Mouse (Mus musculus): Measurements from ENCODE around the gene Hmgn2. TPM values are rescaled to one million over a fixed set of nuclear protein-coding genes. Genes with fewer than 3 reads are reported as not detected.

The Hmgn2 gene
- total and polyA plus RNA-seq, 3 experiments, result 157 to 195 (median 161) TPM

DNA sequence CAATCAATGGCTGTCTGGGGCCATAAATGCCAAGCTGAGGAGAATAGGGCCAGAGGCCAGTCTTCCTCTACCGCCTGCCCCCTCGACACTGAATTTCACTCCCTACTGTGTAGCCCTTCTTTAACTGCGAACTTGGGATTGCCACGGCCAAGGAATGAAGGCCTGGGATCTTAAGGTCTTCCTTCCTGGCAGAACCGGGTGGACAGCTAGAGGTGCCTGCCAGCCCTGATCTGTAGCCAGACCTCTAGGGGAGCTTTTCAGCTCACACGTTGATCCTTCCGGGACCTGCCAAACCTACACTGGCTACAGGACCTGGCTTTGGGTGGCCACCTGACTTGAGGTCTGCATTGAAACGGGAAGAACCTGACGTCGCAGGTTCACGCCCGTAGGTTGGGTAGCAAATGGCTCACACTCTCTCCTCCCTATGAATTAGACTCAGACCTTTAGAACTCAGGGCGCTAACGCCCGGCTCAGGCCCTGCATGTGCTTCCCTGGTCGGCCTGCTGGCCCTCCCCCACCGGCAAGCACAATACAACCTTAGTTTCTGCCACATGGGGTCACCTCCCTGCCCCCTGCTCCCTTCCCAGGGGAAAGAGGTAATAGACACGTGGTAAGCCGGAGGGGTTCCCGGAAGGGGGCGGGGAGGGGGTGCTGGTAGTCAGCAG is 48.9 kb upstream of the Hmgn2 start:
- no peaks in the 10 kb centered on the region for H3K79me2 ChIP-seq (replicated peaks; ENCODE audit: control insufficient read depth, extremely low read depth, insufficient read depth, poor library complexity, severe bottlenecking)
- peaks cover 15% of the 10 kb centered on the region for H3K9me3 ChIP-seq (replicated peaks; ENCODE audit: low read length)
- no peak overlapping the region for H3K9ac ChIP-seq (ENCODE audit: insufficient read depth, low read depth)
- TF ChIP-seq ETS1 (conservative IDR thresholded peaks at IDR 0.05; ENCODE audit: low read depth, low read length), result no peak
- no peak for TF ChIP-seq SMC3 (IDR thresholded peaks at IDR 0.05; ENCODE audit: low read depth, low read length)
- TF ChIP-seq BHLHE40 (IDR thresholded peaks at IDR 0.05; ENCODE audit: low read depth, low read length), result no peak
- TF ChIP-seq KAT2A (IDR thresholded peaks at IDR 0.05; ENCODE audit: insufficient replicate concordance, low read length), result no peak
- no peak for TF ChIP-seq CTCF (conservative IDR thresholded peaks at IDR 0.05 in 1 of 2, IDR thresholded peaks at IDR 0.05 in 1 of 2; ENCODE audit: low read depth in 2 of 2, low read length in 2 of 2)
- TF ChIP-seq NRF1 (IDR thresholded peaks at IDR 0.05; ENCODE audit: low read depth, low read length), result no peak
- no peak for TF ChIP-seq POLR2A (IDR thresholded peaks at IDR 0.05; ENCODE audit: low read depth, low read length)
- no peak for TF ChIP-seq CHD2 (IDR thresholded peaks at IDR 0.05; ENCODE audit: low read length)
- no peak for TF ChIP-seq PAX5 (IDR thresholded peaks at IDR 0.05; ENCODE audit: low read length)
- no peak for TF ChIP-seq E2F4 (IDR thresholded peaks at IDR 0.05; ENCODE audit: insufficient replicate concordance, low read depth, low read length)
- H3K27ac ChIP-seq (ENCODE audit: insufficient read depth, low read depth), result no peak overlapping the region
- no peak overlapping the region for H3K4me3 ChIP-seq (replicated peaks in 1 of 3; ENCODE audit: low read depth in 2 of 3, low read length in 2 of 3, poor library complexity in 1 of 3)
- H3K4me1 ChIP-seq (ENCODE audit: control insufficient read depth in 1 of 2, insufficient read depth in 2 of 2), result no peaks in the 10 kb centered on the region
- dilution Hi-C loops (cut with MboI; ENCODE audit: extremely low pct_ligation_motif_present, extremely low pct_unique_long_range_greater_than_20kb, low sequenced_read_pairs) (no loop called here), in situ Hi-C loops (cut with MboI; ENCODE audit: low pct_ligation_motif_present, low pct_unique_long_range_greater_than_20kb, low sequenced_read_pairs) (loop anchor here (10.0 kb wide), 1 partner anchor 57 kb away; no protein-coding TSS in a partner anchor)
- no peaks in the 10 kb centered on the region for H3K36me3 ChIP-seq (replicated peaks in 1 of 2; ENCODE audit: control insufficient read depth in 1 of 2, insufficient read depth in 1 of 2, low read length in 1 of 2)
- no peak for DNase-seq (ENCODE audit: extremely low read depth)
- H3K27me3 ChIP-seq (replicated peaks), result peaks cover 14% of the 10 kb centered on the region
- H3K4me2 ChIP-seq (ENCODE audit: insufficient read depth, low read depth, poor library complexity, severe bottlenecking), result no peak overlapping the region

DNA sequence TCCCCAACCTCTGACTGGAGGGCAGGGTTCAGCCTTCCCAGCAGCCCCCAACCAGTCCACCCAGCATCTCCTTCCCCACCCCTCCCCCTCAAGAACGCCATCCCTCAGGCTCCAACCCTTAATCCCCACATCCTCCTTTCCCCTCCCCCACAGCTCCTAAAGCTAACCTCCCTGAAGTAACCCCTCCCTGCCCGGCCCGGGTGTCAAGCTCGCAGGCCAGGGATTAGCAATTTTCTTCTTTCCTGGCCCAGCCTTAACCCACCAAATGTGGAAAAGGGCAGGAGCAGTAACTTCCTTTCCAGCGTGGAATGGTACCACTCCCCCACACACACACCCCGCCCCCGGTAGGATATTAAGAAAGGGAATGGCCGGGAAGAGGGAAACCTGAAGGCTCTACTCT is 48.3 kb upstream of the Hmgn2 start:
- no peak overlapping the region for H3K4me3 ChIP-seq (replicated peaks in 1 of 3; ENCODE audit: low read depth in 2 of 3, low read length in 2 of 3, poor library complexity in 1 of 3)
- H3K27ac ChIP-seq (ENCODE audit: insufficient read depth, low read depth), result no peak overlapping the region
- H3K36me3 ChIP-seq (replicated peaks in 1 of 2; ENCODE audit: control insufficient read depth in 1 of 2, insufficient read depth in 1 of 2, low read length in 1 of 2), result no peaks in the 10 kb centered on the region
- no peaks in the 10 kb centered on the region for H3K79me2 ChIP-seq (replicated peaks; ENCODE audit: control insufficient read depth, extremely low read depth, insufficient read depth, poor library complexity, severe bottlenecking)
- no peak for DNase-seq (ENCODE audit: extremely low read depth)
- dilution Hi-C loops (cut with MboI; ENCODE audit: extremely low pct_ligation_motif_present, extremely low pct_unique_long_range_greater_than_20kb, low sequenced_read_pairs) (no loop called here), in situ Hi-C loops (cut with MboI; ENCODE audit: low pct_ligation_motif_present, low pct_unique_long_range_greater_than_20kb, low sequenced_read_pairs) (loop anchor here (10.0 kb wide), 1 partner anchor 58 kb away; no protein-coding TSS in a partner anchor)
- H3K9me3 ChIP-seq (replicated peaks; ENCODE audit: low read length), result peaks cover 15% of the 10 kb centered on the region
- TF ChIP-seq MAZ (IDR thresholded peaks at IDR 0.05; ENCODE audit: low read depth, low read length) (no peak), MAFK (IDR thresholded peaks at IDR 0.05; ENCODE audit: insufficient replicate concordance, low read length) (no peak), ZC3H11A (IDR thresholded peaks at IDR 0.05; ENCODE audit: low read depth, low read length) (no peak), HCFC1 (IDR thresholded peaks at IDR 0.05; ENCODE audit: low read depth, low read length) (no peak), MXI1 (IDR thresholded peaks at IDR 0.05; ENCODE audit: low read depth, low read length) (no peak), MYC (IDR thresholded peaks at IDR 0.05; ENCODE audit: low read depth, low read length) (no peak), KAT2A (IDR thresholded peaks at IDR 0.05; ENCODE audit: insufficient replicate concordance, low read length) (no peak), EP300 (IDR thresholded peaks at IDR 0.05; ENCODE audit: low read length) (no peak), MAX (IDR thresholded peaks at IDR 0.05; ENCODE audit: low read length) (no peak), USF2 (conservative IDR thresholded peaks at IDR 0.05; ENCODE audit: low read depth, low read length) (no peak), PAX5 (IDR thresholded peaks at IDR 0.05; ENCODE audit: low read length) (no peak), TCF12 (IDR thresholded peaks at IDR 0.05; ENCODE audit: low read depth, low read length) (no peak), BHLHE40 (IDR thresholded peaks at IDR 0.05; ENCODE audit: low read depth, low read length) (no peak), CHD1 (IDR thresholded peaks at IDR 0.05; ENCODE audit: low read depth, low read length) (no peak), CTCF (conservative IDR thresholded peaks at IDR 0.05 in 1 of 2, IDR thresholded peaks at IDR 0.05 in 1 of 2; ENCODE audit: low read depth in 2 of 2, low read length in 2 of 2) (no peak), POLR2AphosphoS2 (IDR thresholded peaks at IDR 0.05; ENCODE audit: low read depth, low read length) (no peak)
- H3K4me2 ChIP-seq (ENCODE audit: insufficient read depth, low read depth, poor library complexity, severe bottlenecking), result no peak overlapping the region
- no peak overlapping the region for H3K9ac ChIP-seq (ENCODE audit: insufficient read depth, low read depth)
- H3K4me1 ChIP-seq (ENCODE audit: control insufficient read depth in 1 of 2, insufficient read depth in 2 of 2), result no peaks in the 10 kb centered on the region
- H3K27me3 ChIP-seq (replicated peaks), result peaks cover 14% of the 10 kb centered on the region
